Mouse (Mus musculus) liver, embryonic 13.5 days (tissue): ENCODE measurements around the gene Reck. TPM values are rescaled to one million over a fixed set of nuclear protein-coding genes. Genes with fewer than 3 reads are reported as not detected.

Source experiments
- ATAC-seq: fragments of 200-750 bp; cut with Nextera tagmentation; 2 replicates; pipeline ENCODE4 v1.8.0; 2017; ENCODE audit warnings: low read depth, mild to moderate bottlenecking, moderate number of reproducible peaks, moderate library complexity
- DNase-seq: peaks from one replicate; pipeline ENCODE4 v3.0.0; 2022
- H3K27ac ChIP-seq: fragments of 300-500 bp; sonication (generic); 2 replicates; pipeline ENCODE4 v1.5.1; 2015; ENCODE audit warnings: moderate library complexity, mild to moderate bottlenecking, inconsistent platforms
- H3K27me3 ChIP-seq: fragments of 300-500 bp; sonication (generic); 2 replicates; pipeline ENCODE4 v1.6.1; 2015; ENCODE audit warnings: mild to moderate bottlenecking, inconsistent platforms
- H3K36me3 ChIP-seq: fragments of 300-500 bp; sonication (generic); 2 replicates; pipeline ENCODE4 v1.6.1; 2015; ENCODE audit warnings: mild to moderate bottlenecking, inconsistent platforms
- H3K4me1 ChIP-seq: fragments of 300-500 bp; sonication (generic); replicated peaks from 2 replicates; pipeline ENCODE4 v1.6.1; 2015; ENCODE audit warnings: inconsistent platforms
- H3K4me2 ChIP-seq: fragments of 300-500 bp; sonication (generic); 2 replicates; pipeline ENCODE4 v1.6.1; 2015; ENCODE audit warnings: inconsistent platforms, mild to moderate bottlenecking, moderate library complexity
- H3K4me3 ChIP-seq: fragments of 300-500 bp; sonication (generic); replicated peaks from 2 replicates; pipeline ENCODE4 v1.5.1; 2015; ENCODE audit warnings: mild to moderate bottlenecking, inconsistent platforms
- H3K9ac ChIP-seq: fragments of 300-500 bp; sonication (generic); 2 replicates; pipeline ENCODE4 v1.6.1; 2015; ENCODE audit warnings: mild to moderate bottlenecking, inconsistent platforms
- H3K9me3 ChIP-seq: fragments of 300-500 bp; sonication (generic); replicated peaks from 2 replicates; pipeline ENCODE4 v1.6.1; 2016; ENCODE audit warnings: inconsistent platforms
- WGBS: fragments of 180-500 bp; shearing (Covaris S2); methylation state at CpG from one replicate; pipeline ENCODE4 v1.1.7; 2015; ENCODE audit not compliant: insufficient replicate concordance; 5-methylcytosine and 5-hydroxymethylcytosine counted together
- polyA plus RNA-seq: library from polyadenylated mRNA; unstranded; fragments of >200 nt; fragmentation: Nextera tagmentation; extraction: Ambion mirVana; gene quantifications from 2 replicates; pipeline ENCODE4 v1.2.1, GENCODE M21; 2015

The Reck gene
- polyA plus RNA-seq, 1 experiment from 2014 or later = 2.1 TPM

GRCm38 (mm10) chr4:43957292-43957845, 82.0 kb downstream of the Reck start, which contains the start of gene Glipr2:
Glipr2 (plus strand) TSS chr4:43957401.
- Histone ChIP-seq H3K36me3 (no peaks in the 10 kb centered on the region), H3K9ac (peak within 1 kb of the TSS; percentile 79), H3K27me3 (0 out of 2 replicates have a peak, but pooled peaks cover 11% of the 10 kb centered on the region), H3K4me2 (peak within 1 kb of the TSS; percentile 97), H3K4me3 (peak within 1 kb of the TSS; percentile 77), H3K27ac (peak within 1 kb of the TSS; percentile 73), H3K4me1 (peaks cover 56% of the 10 kb centered on the region), H3K9me3 (no peaks in the 10 kb centered on the region)
- ATAC-seq (peak; percentile 80), DNase-seq (peak; percentile 76)
- under 1% methylated on average over 45 of the region's 45 CpGs for WGBS

DNA sequence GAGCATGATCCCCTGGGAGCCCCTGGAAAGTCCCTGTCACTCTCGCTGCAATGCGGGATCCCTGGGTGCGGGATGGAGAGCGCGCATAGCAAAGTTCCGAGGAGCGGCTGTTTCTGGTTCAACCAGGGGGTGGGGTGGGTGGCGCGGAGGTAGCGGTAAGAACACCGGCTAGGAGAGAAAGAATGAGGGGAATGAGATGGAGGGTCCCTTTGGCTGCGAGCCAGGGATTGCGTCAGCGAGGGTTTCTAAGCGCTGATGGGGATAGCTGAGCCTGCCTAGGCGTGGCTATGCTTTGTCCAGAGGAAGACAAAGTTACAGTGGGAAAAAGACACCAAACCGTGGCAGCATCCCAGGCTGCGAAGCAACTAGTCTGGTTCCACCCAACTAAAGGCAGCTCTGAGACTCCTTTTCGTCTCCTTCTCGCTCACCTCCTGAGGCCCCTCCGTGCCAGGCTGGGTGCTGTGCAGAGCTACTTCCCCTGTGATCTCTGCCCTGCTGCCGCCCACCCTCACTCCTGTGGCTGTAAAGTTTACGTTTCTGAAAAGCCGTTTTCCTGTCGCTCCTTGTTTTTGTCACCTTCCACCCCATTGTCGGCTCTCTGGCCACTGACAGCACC, 82.6 kb downstream of the Reck start:
- H3K4me2 ChIP-seq = peak overlapping the region; percentile 97
- peak overlapping the region; percentile 79 for H3K9ac ChIP-seq
- peak overlapping the region; percentile 77 for H3K4me3 ChIP-seq
- H3K27me3 ChIP-seq = 0 out of 2 replicates have a peak, but pooled peaks cover 11% of the 10 kb centered on the region
- DNase-seq (no peak), ATAC-seq (peak; percentile 11)
- H3K27ac ChIP-seq = peak overlapping the region; percentile 73
- H3K9me3 ChIP-seq = no peaks in the 10 kb centered on the region
- no peaks in the 10 kb centered on the region for H3K36me3 ChIP-seq
- WGBS = under 1% methylated on average over 26 of the region's 26 CpGs
- peaks cover 62% of the 10 kb centered on the region for H3K4me1 ChIP-seq

DNA sequence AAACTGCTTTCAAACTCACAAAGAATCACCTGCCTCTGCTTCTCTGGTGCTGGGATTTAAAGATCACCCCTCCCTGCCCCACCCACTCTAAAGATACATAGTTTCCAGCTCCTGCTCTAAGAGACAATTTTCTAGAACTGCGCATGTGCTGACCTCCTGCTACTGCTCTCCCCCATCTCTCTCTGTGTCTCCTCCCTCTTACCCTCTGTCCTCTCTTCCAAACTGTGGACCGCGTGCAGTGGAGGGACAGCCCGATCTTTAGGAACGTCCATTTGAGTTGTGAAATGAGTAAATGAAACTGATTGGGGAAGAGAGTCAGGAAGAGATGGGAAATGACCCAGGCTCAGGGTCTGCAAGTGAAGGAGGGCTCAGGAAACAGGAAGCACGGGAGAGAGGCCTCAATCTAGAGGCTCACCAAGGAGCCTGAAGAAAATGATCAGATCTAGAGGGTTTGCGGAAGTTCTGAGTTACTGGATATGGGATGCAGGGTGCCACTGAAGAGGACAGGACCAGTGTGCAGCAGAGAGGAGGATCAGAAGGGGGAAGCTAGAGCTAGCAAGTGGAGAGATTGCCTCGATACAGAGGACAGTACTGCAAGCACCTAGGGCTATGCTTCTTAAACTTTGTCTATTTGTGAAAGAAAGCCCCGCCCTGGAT, 84.3 kb downstream of the Reck start:
- ATAC-seq = peak; percentile 18
- WGBS = 12% methylated on average over 9 of the region's 9 CpGs
- no peak for DNase-seq
- peak overlapping the region; percentile 77 for H3K4me3 ChIP-seq
- peak overlapping the region; percentile 79 for H3K9ac ChIP-seq
- peak overlapping the region; percentile 92 for H3K27ac ChIP-seq
- H3K4me2 ChIP-seq = peak overlapping the region; percentile 97
- no peaks in the 10 kb centered on the region for H3K36me3 ChIP-seq
- H3K4me1 ChIP-seq = peaks cover 79% of the 10 kb centered on the region
- 0 out of 2 replicates have a peak, but pooled peaks cover 11% of the 10 kb centered on the region for H3K27me3 ChIP-seq
- H3K9me3 ChIP-seq = no peaks in the 10 kb centered on the region

DNA sequence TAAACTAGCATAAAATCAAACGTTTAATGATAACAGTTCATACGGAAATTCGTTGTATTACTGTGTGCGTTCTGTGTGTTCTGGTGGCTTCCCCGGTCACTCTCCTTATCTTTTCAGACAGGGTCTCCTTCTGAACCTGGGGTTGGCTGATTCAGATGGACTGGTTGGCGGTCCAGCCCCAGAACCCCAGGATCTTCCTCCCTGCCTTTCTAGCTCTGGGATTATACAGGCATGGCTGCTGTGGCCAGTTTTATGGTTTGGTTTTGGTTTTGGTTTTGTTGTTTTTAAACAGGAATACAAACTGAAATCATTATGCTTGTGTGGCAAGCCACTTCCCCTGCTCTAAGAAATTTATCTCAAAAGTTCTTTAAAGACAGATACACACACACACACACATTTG, 84.9 kb downstream of the Reck start:
- Histone ChIP-seq H3K4me2 (peak overlapping the region; percentile 97), H3K27ac (peak overlapping the region; percentile 92), H3K9me3 (no peaks in the 10 kb centered on the region), H3K27me3 (0 out of 2 replicates have a peak, but pooled peaks cover 9% of the 10 kb centered on the region), H3K4me3 (peak overlapping the region; percentile 77), H3K9ac (peak overlapping the region; percentile 79), H3K4me1 (peaks cover 85% of the 10 kb centered on the region), H3K36me3 (no peaks in the 10 kb centered on the region)
- WGBS = 17% methylated on average over 6 of the region's 6 CpGs
- ATAC-seq (peak; percentile 47), DNase-seq (peak; percentile 64)

GRCm38 (mm10) chr4:43964326-43964833, 89.0 kb downstream of the Reck start:
- Histone ChIP-seq H3K9me3 (no peaks in the 10 kb centered on the region), H3K4me2 (peak overlapping the region; percentile 83), H3K4me3 (peak overlapping the region; percentile 46), H3K27ac (peak overlapping the region; percentile 94), H3K36me3 (no peaks in the 10 kb centered on the region), H3K27me3 (no peaks in the 10 kb centered on the region), H3K9ac (peak overlapping the region; percentile 75), H3K4me1 (peaks cover 97% of the 10 kb centered on the region)
- ATAC-seq (peak; percentile 88), DNase-seq (peak; percentile 79)
- WGBS = 6% methylated on average over 2 of the region's 2 CpGs

GRCm38 (mm10) chr4:43964951-43965684, 89.8 kb downstream of the Reck start:
- Histone ChIP-seq H3K4me3 (no peak overlapping the region; the same call in 1 of the 2 replicates), H3K4me2 (peak overlapping the region; percentile 83), H3K27me3 (no peaks in the 10 kb centered on the region), H3K4me1 (peaks cover 97% of the 10 kb centered on the region), H3K9ac (peak overlapping the region; percentile 75), H3K27ac (peak overlapping the region; percentile 94), H3K36me3 (peaks cover 2% of the 10 kb centered on the region; the same call in 1 of the 2 replicates), H3K9me3 (no peaks in the 10 kb centered on the region)
- 24% methylated on average over 4 of the region's 4 CpGs for WGBS
- DNase-seq (no peak), ATAC-seq (no peak)

- Histone ChIP-seq H3K27ac (peak overlapping the region; percentile 94), H3K4me2 (peak overlapping the region; percentile 83; the same call in 1 of the 2 replicates), H3K4me3 (no peak overlapping the region), H3K4me1 (peaks cover 97% of the 10 kb centered on the region), H3K9ac (peak overlapping the region; percentile 75; the same call in 1 of the 2 replicates), H3K27me3 (no peaks in the 10 kb centered on the region), H3K9me3 (no peaks in the 10 kb centered on the region), H3K36me3 (peaks cover 11% of the 10 kb centered on the region)
- WGBS = 55% methylated on average over 7 of the region's 7 CpGs
- ATAC-seq = no peak
- DNase-seq = no peak
Observed at GRCm38 (mm10) chr4:43965856-43966535, 90.7 kb downstream of the Reck start.

DNA sequence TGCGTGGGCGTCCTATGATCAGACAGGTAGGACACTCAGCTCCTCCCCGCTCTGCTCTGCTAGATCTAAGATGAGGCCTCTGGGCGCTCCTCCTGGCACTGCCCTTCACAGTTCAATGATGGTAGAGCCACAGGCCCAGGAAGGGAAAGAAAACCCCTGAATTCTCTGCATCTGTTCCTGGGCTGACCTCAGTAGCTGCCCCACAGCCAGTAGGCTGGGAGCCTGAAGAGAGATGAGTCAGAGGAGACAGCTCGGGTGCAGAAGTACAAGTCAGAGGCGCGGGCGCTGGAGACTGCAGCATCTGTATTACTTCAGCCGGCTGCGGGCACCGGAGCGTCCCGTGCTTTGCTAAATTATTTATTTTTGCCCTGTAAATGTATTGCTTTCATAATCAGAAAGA, 93.3 kb downstream of the Reck start:
- Histone ChIP-seq H3K9ac (no peak overlapping the region), H3K27me3 (no peaks in the 10 kb centered on the region), H3K9me3 (no peaks in the 10 kb centered on the region), H3K27ac (peak overlapping the region; percentile 16; the same call in 1 of the 2 replicates), H3K36me3 (peaks cover 12% of the 10 kb centered on the region), H3K4me3 (no peak overlapping the region), H3K4me1 (peaks cover 94% of the 10 kb centered on the region), H3K4me2 (no peak overlapping the region)
- ATAC-seq = no peak
- no peak for DNase-seq
- 77% methylated on average over 13 of the region's 13 CpGs for WGBS

DNA sequence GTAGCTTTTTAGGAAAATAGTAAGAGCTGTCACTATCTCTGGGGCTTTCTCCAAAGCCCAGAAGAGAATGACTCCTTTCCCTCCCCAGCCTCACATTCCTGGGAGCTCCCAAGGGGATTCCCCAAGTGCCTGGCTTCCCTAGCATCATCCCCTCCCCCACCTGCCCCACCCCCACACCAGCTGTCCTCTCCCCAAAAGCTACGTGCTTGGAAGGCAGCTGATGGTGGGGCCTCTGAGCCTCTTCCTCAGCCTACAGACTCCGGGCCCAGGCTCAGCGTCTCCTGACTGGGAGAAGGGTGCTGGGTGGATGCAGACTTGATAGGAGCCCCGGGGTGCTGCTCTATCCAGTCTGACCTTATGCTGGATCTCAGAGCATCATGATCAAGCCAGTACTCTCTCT, 94.0 kb downstream of the Reck start:
- peak overlapping the region; percentile 53; the same call in 1 of the 2 replicates for H3K27ac ChIP-seq

More for the DNA sequence above, 94.0 kb downstream of the Reck start:
- Histone ChIP-seq H3K9ac (no peak overlapping the region), H3K4me3 (no peak overlapping the region), H3K4me2 (no peak overlapping the region), H3K36me3 (peaks cover 12% of the 10 kb centered on the region), H3K9me3 (no peaks in the 10 kb centered on the region), H3K4me1 (peaks cover 94% of the 10 kb centered on the region), H3K27me3 (no peaks in the 10 kb centered on the region)
- DNase-seq = no peak
- WGBS = 39% methylated on average over 4 of the region's 4 CpGs
- ATAC-seq = no peak
